Mouse (Mus musculus) stomach, embryonic 14.5 days (tissue): Measurements from ENCODE around the gene Dars. TPM values are rescaled to one million over a fixed set of nuclear protein-coding genes. Genes with fewer than 3 reads are reported as not detected.
A peak's percentile ranks its signal among the peaks of the same experiment; 100 is the strongest.

Experiments used
- ATAC-seq: fragments of 200-750 bp; cut with Nextera tagmentation; 2 replicates; pipeline ENCODE4 v1.8.0; 2017; ENCODE audit warnings: low read depth, moderate TSS enrichment; ENCODE audit not compliant: insufficient number of reproducible peaks, insufficient read depth, low FRiP score
- H3K27ac ChIP-seq: fragments of 300-500 bp; sonication (generic); 2 replicates; pipeline ENCODE4 v1.5.1; 2014; ENCODE audit warnings: mild to moderate bottlenecking, low read length, moderate library complexity, mixed read lengths
- H3K27me3 ChIP-seq: fragments of 300-500 bp; sonication (generic); 2 replicates; pipeline ENCODE4 v1.6.1; 2014; ENCODE audit warnings: low read length, control low read depth, mixed read lengths; ENCODE audit not compliant: control insufficient read depth, insufficient read depth
- H3K36me3 ChIP-seq: fragments of 300-500 bp; sonication (generic); 2 replicates; pipeline ENCODE4 v1.6.1; 2014; ENCODE audit warnings: mild to moderate bottlenecking, control low read depth, low read length, moderate library complexity, mixed read lengths; ENCODE audit not compliant: control insufficient read depth, insufficient read depth
- H3K4me1 ChIP-seq: fragments of 300-500 bp; sonication (generic); 2 replicates; pipeline ENCODE4 v1.6.1; 2014; ENCODE audit warnings: low read length, control low read depth, mixed read lengths; ENCODE audit not compliant: control insufficient read depth, insufficient read depth
- H3K4me2 ChIP-seq: fragments of 300-500 bp; sonication (generic); replicated peaks from 2 replicates; pipeline ENCODE4 v1.6.1; 2014; ENCODE audit warnings: low read depth, low read length, control low read depth
- H3K4me3 ChIP-seq: fragments of 300-500 bp; sonication (generic); 2 replicates; pipeline ENCODE4 v1.5.1; 2014; ENCODE audit warnings: low read depth, low read length, control low read depth
- H3K9ac ChIP-seq: fragments of 300-500 bp; sonication (generic); replicated peaks from 2 replicates; pipeline ENCODE4 v1.6.1; 2014; ENCODE audit warnings: low read depth, mild to moderate bottlenecking, control low read depth, low read length, moderate library complexity, mixed read lengths
- H3K9me3 ChIP-seq: fragments of 300-500 bp; sonication (generic); 2 replicates; pipeline ENCODE4 v1.6.1; 2016; ENCODE audit warnings: low read depth, low read length, control low read depth; ENCODE audit not compliant: control insufficient read depth
- WGBS: fragments of 180-500 bp; shearing (Covaris S2); extraction: QIAGEN DNeasy Blood & Tissue Kit; methylation state at CpG from one replicate; pipeline ENCODE4 v1.1.7; 2014; 5-methylcytosine and 5-hydroxymethylcytosine counted together
- polyA plus RNA-seq: library from polyadenylated mRNA; unstranded; fragments of >200 nt; fragmentation: Nextera tagmentation; extraction: Ambion mirVana; gene quantifications from 2 replicates; pipeline ENCODE4 v1.2.1, GENCODE M21; 2014

The Dars gene
- polyA plus RNA-seq, 1 experiment from 2014 or later, result 97.8 TPM

GRCm38 (mm10) chr1:128438526-128438925, 21.4 kb upstream of the Dars start:
- no peaks in the 10 kb centered on the region for H3K36me3 ChIP-seq
- WGBS, result 84% methylated on average over 5 of the region's 5 CpGs
- no peak for ATAC-seq
- no peaks in the 10 kb centered on the region for H3K27me3 ChIP-seq
- no peaks in the 10 kb centered on the region for H3K9me3 ChIP-seq
- H3K4me2 ChIP-seq, result no peak overlapping the region
- no peak overlapping the region for H3K9ac ChIP-seq
- H3K4me3 ChIP-seq, result no peak overlapping the region
- H3K27ac ChIP-seq, result no peak overlapping the region
- no peaks in the 10 kb centered on the region for H3K4me1 ChIP-seq

DNA sequence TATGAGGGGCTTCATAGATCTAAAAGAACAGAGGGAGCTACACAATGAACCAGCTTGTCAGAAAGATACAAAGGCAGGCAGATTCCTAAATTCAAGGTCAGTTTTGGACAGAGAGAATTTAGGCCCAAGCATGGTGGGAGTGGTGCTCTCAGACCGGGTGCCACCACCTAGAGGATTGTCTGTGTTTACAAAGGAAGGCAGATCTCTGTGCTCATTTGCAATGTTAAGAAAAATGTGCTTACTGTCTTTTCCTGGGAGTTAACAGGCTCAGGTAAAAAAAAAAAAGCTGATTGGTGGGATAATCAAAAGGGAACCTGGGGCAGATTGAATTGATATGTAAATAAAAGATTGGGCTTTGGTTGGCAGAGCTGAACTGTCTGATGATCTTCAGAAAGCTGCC, 20.1 kb upstream of the Dars start:
- Histone ChIP-seq H3K4me2 (no peak overlapping the region), H3K27ac (no peak overlapping the region), H3K9ac (no peak overlapping the region), H3K27me3 (no peaks in the 10 kb centered on the region), H3K9me3 (no peaks in the 10 kb centered on the region), H3K36me3 (no peaks in the 10 kb centered on the region), H3K4me1 (no peaks in the 10 kb centered on the region), H3K4me3 (no peak overlapping the region)
- 34% methylated on average over 1 of the region's 1 CpGs for WGBS
- no peak for ATAC-seq

- no peak overlapping the region for H3K4me3 ChIP-seq
- no peak overlapping the region for H3K4me2 ChIP-seq
- no peaks in the 10 kb centered on the region for H3K4me1 ChIP-seq
- no peak for ATAC-seq
- H3K27ac ChIP-seq, result no peak overlapping the region
- 84% methylated on average over 3 of the region's 3 CpGs for WGBS
- H3K36me3 ChIP-seq, result no peaks in the 10 kb centered on the region
- no peak overlapping the region for H3K9ac ChIP-seq
- no peaks in the 10 kb centered on the region for H3K27me3 ChIP-seq
- no peaks in the 10 kb centered on the region for H3K9me3 ChIP-seq
These were observed 18.8 kb upstream of the Dars start for GRCm38 (mm10) chr1:128436015-128436414.

- H3K4me1 ChIP-seq, result no peaks in the 10 kb centered on the region
- 60% methylated on average over 4 of the region's 4 CpGs for WGBS
- no peaks in the 10 kb centered on the region for H3K36me3 ChIP-seq
- H3K27ac ChIP-seq, result no peak overlapping the region
- no peaks in the 10 kb centered on the region for H3K27me3 ChIP-seq
- no peak overlapping the region for H3K4me2 ChIP-seq
- H3K9ac ChIP-seq, result no peak overlapping the region
- no peak overlapping the region for H3K4me3 ChIP-seq
- no peaks in the 10 kb centered on the region for H3K9me3 ChIP-seq
- no peak for ATAC-seq
These were observed 18.4 kb upstream of the Dars start for GRCm38 (mm10) chr1:128435551-128435950.

DNA sequence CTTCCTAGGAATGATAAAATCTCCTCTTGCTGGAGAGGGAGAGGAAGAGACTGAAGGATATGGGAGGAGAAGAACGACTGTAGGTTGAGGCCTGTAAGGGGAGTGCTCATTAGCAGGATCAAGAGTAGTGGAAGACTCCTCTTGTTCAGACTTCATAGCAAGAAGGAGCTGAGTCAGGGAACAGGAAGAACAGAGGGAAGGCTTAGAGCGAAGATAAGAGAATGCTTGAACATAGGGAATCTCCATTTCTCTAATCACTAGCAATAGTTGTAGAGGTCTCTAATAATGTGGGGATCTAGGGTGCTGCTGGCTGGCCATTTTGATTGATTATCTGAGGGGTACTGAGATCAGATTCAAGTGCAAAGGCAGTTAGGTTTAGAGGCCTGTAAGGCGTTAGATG, 7.8 kb upstream of the Dars start:
- H3K27me3 ChIP-seq, result no peaks in the 10 kb centered on the region
- H3K4me3 ChIP-seq, result no peak overlapping the region
- H3K4me2 ChIP-seq, result no peak overlapping the region
- H3K36me3 ChIP-seq, result no peaks in the 10 kb centered on the region
- no peak overlapping the region for H3K9ac ChIP-seq
- 72% methylated on average over 3 of the region's 3 CpGs for WGBS
- no peaks in the 10 kb centered on the region for H3K9me3 ChIP-seq
- no peak for ATAC-seq
- H3K27ac ChIP-seq, result no peak overlapping the region
- H3K4me1 ChIP-seq, result no peaks in the 10 kb centered on the region

DNA sequence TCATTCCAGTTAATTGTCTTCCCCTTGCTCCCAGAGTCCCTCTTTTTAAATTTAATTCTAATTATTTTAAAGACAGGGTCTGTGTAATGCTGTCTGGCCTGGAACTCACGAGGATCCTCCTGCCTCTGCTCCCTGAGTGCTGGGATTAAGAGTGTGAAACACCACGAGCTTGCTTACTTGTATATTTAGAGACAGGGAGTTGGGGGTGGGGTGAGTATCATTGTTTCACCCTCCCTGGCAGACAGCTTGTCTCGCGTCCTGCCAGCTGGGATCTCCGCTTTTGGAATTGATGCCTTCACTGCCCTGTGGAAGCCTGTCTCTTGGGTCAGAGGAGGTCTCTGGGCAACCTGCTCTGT, 343 bp upstream of the Dars start:
- Histone ChIP-seq H3K4me1 (no peaks in the 10 kb centered on the region), H3K27me3 (no peaks in the 10 kb centered on the region), H3K36me3 (peaks cover 11% of the 10 kb centered on the region; the same call in 1 of the 2 replicates), H3K9ac (no peak overlapping the region), H3K4me2 (peak overlapping the region; percentile 78), H3K9me3 (no peaks in the 10 kb centered on the region), H3K27ac (peak overlapping the region; percentile 94; the same call in 1 of the 2 replicates), H3K4me3 (peak overlapping the region; percentile 90)
- ATAC-seq, result peak; percentile 11; the same call in 1 of the 2 replicates
- 46% methylated on average over 5 of the region's 5 CpGs for WGBS

- ATAC-seq, result no peak
- Histone ChIP-seq H3K27me3 (no peaks in the 10 kb centered on the region), H3K4me3 (no peak overlapping the region), H3K4me2 (no peak overlapping the region), H3K9me3 (no peaks in the 10 kb centered on the region), H3K4me1 (no peaks in the 10 kb centered on the region), H3K36me3 (peaks cover 15% of the 10 kb centered on the region; the same call in 1 of the 2 replicates), H3K27ac (no peak overlapping the region), H3K9ac (no peak overlapping the region)
- 95% methylated on average over 5 of the region's 5 CpGs for WGBS
These were observed 6.0 kb downstream of the Dars start for GRCm38 (mm10) chr1:128411141-128411540.

DNA sequence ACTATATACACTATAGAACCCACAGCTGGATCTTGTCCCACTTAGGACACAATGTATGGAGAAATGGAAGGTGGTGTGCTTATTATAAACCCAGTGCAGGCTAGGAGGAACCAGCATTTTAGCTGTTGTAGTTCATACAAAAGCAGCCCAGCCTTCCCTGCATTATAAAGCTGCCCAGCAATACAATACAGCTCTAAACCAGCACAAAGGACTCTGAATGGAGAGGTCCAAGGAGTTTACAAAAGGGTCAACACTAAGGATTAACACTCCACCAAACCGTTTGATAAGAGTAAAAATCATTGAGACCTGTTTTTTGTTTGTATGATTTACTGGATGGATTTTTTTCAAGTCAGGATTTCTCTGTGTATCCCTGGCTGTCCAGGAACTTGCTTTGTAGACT, 10.3 kb downstream of the Dars start:
- Histone ChIP-seq H3K4me1 (0 out of 2 replicates have a peak, but pooled peaks cover 3% of the 10 kb centered on the region), H3K9ac (no peak overlapping the region), H3K4me2 (no peak overlapping the region), H3K27ac (no peak overlapping the region), H3K36me3 (peaks cover 17% of the 10 kb centered on the region), H3K4me3 (no peak overlapping the region), H3K27me3 (no peaks in the 10 kb centered on the region), H3K9me3 (no peaks in the 10 kb centered on the region)
- 49% methylated on average over 1 of the region's 1 CpGs for WGBS
- no peak for ATAC-seq

GRCm38 (mm10) chr1:128405675-128406074, 11.5 kb downstream of the Dars start:
- Histone ChIP-seq H3K27me3 (no peaks in the 10 kb centered on the region), H3K36me3 (peaks cover 19% of the 10 kb centered on the region), H3K9me3 (no peaks in the 10 kb centered on the region), H3K4me1 (peaks cover 3% of the 10 kb centered on the region; the same call in 1 of the 2 replicates), H3K27ac (no peak overlapping the region), H3K4me2 (no peak overlapping the region), H3K9ac (no peak overlapping the region), H3K4me3 (no peak overlapping the region)
- WGBS, result 87% methylated on average over 1 of the region's 1 CpGs
- no peak for ATAC-seq
